Mouse (Mus musculus): ENCODE results near the gene Kdelr1. TPM values are rescaled to one million over a fixed set of nuclear protein-coding genes. Genes with fewer than 3 reads are reported as not detected.
"Not testable (repeated sequence)": the region's sequence is repeated elsewhere in the genome, so short reads cannot be mapped to it uniquely, and the experiment has no call there.

Kdelr1 gene
- polyA plus RNA-seq, 1 experiment from 2014 or later = 73.7 TPM

DNA sequence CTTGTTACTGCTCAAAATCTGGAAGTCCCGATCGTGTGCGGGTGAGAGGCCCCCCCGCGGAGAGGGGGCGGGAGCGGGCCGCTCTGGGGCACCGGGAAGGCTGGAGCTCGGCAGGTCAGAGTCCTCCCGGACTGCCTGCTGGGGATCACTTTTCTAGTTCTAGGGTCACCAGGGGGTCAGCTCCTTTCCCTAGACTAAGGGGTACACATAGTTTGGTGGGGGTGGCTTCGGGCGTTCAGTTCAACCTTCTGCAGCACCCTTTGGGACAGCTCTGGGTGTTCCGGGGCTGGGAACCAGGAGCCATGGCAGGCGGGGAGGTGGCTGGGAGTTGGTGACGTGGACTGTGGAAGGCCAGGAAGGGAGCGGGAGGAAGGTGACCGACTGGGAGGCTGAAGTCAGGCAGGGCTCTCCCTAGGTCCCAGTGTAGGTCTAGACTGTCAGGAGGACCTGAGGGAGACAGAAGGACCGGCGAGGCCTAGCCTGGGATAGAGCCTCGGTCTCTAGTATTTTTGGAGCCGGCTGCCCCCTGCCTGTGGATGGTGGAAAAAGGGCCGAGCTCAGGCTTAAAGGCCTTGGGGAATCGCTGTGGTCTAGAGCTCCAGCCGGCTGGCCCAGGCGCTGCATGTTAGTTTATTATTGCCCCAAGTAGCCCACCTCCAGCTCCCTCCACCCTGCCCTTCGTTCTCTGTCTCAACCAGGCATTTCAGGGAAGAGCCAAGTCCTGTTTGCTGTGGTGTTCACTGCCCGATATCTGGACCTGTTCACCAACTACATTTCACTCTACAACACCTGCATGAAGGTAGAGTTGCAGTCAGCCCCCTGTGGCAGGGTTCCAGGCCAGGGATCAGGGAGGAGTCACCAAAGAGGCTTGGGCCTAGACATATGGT is 732 bp downstream of the Kdelr1 start:
- Histone ChIP-seq H3K27me3 (peaks cover 39% of the 10 kb centered on the region), H3K9me3 (no peaks in the 10 kb centered on the region), H3K4me2 (replicated peaks) (peak overlapping the region; percentile 88), H3K27ac (peak overlapping the region; percentile 94), H3K4me3 (peak overlapping the region; percentile 87), H3K9ac (peak overlapping the region; percentile 98), H3K36me3 (peaks cover 42% of the 10 kb centered on the region), H3K4me1 (peaks cover 38% of the 10 kb centered on the region)
- ATAC-seq (ENCODE audit: low FRiP score, low read depth) = peak; percentile 46
- WGBS = 2% methylated on average over 28 of the region's 28 CpGs

- WGBS = 93% methylated on average over 7 of the region's 7 CpGs
- H3K9me3 ChIP-seq = peaks cover 5% of the 10 kb centered on the region; the same call in 1 of the 2 replicates
- H3K36me3 ChIP-seq = peaks cover 78% of the 10 kb centered on the region
- no peak overlapping the region for H3K27ac ChIP-seq
- H3K4me2 ChIP-seq (replicated peaks) = no peak overlapping the region
- H3K27me3 ChIP-seq = peaks cover 3% of the 10 kb centered on the region
- H3K9ac ChIP-seq = no peak overlapping the region
- H3K4me1 ChIP-seq = peaks cover 17% of the 10 kb centered on the region
- no peak overlapping the region for H3K4me3 ChIP-seq
- ATAC-seq (ENCODE audit: low FRiP score, low read depth) = no peak
These were observed 4.3 kb downstream of the Kdelr1 start for GRCm38 (mm10) chr7:45876895-45877294.

DNA sequence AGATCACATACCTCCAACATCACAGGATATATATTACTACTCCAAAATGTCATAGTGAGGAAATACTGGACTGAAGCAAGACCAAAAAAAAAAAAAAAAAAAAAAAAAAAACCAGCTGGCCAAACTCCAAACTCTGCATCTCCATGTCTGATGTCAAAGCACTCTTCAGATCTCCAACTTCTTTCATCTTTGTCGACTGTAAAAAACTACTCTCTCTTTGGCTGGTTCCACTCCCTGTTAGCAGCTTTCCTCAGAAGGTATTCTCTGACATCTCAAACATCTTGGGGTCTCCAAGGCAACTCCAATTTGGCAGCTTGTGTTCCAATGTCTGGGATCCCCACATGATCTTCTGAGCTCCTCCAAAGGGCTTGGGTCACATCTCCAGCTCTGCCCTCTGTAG is 5.7 kb downstream of the Kdelr1 start, which contains the start of gene Grin2d:
Gene Grin2d (minus strand): TSS at position 101 of the 400 bp plus-strand sequence.
- Histone ChIP-seq H3K36me3 (peaks cover 91% of the 10 kb centered on the region), H3K4me1 (peaks cover 17% of the 10 kb centered on the region)
- not testable (repeated sequence) for H3K9ac ChIP-seq; ATAC-seq (ENCODE audit: low FRiP score, low read depth); H3K27me3 ChIP-seq; H3K27ac ChIP-seq; H3K4me2 ChIP-seq (replicated peaks); H3K9me3 ChIP-seq; H3K4me3 ChIP-seq
- 96% methylated on average over 1 of the region's 1 CpGs for WGBS

- peaks cover 5% of the 10 kb centered on the region; the same call in 1 of the 2 replicates for H3K9me3 ChIP-seq
- no peak for ATAC-seq (ENCODE audit: low FRiP score, low read depth)
- H3K36me3 ChIP-seq = peaks cover 99% of the 10 kb centered on the region
- 95% methylated on average over 4 of the region's 4 CpGs for WGBS
- H3K27me3 ChIP-seq = no peaks in the 10 kb centered on the region
- H3K4me3 ChIP-seq = no peak overlapping the region
- no peak overlapping the region for H3K4me2 ChIP-seq (replicated peaks)
- no peak overlapping the region for H3K27ac ChIP-seq
- H3K4me1 ChIP-seq = no peaks in the 10 kb centered on the region
- no peak overlapping the region for H3K9ac ChIP-seq
These were observed 8.0 kb downstream of the Kdelr1 start for GRCm38 (mm10) chr7:45880531-45880930.

- Histone ChIP-seq H3K27ac (no peak overlapping the region), H3K27me3 (no peaks in the 10 kb centered on the region), H3K9ac (no peak overlapping the region), H3K4me3 (no peak overlapping the region), H3K4me2 (replicated peaks) (no peak overlapping the region), H3K4me1 (no peaks in the 10 kb centered on the region), H3K9me3 (peaks cover 5% of the 10 kb centered on the region; the same call in 1 of the 2 replicates), H3K36me3 (peaks cover 99% of the 10 kb centered on the region)
- 92% methylated on average over 2 of the region's 2 CpGs for WGBS
- no peak for ATAC-seq (ENCODE audit: low FRiP score, low read depth)
These were observed 8.4 kb downstream of the Kdelr1 start for GRCm38 (mm10) chr7:45881011-45881410.

GRCm38 (mm10) chr7:45887246-45887645 is 14.7 kb downstream of the Kdelr1 start:
- no peaks in the 10 kb centered on the region for H3K9me3 ChIP-seq
- no peak overlapping the region for H3K9ac ChIP-seq
- WGBS = 59% methylated on average over 3 of the region's 3 CpGs
- H3K27me3 ChIP-seq = no peaks in the 10 kb centered on the region
- no peaks in the 10 kb centered on the region for H3K4me1 ChIP-seq
- no peak overlapping the region for H3K27ac ChIP-seq
- H3K4me2 ChIP-seq (replicated peaks) = no peak overlapping the region
- no peak for ATAC-seq (ENCODE audit: low FRiP score, low read depth)
- H3K4me3 ChIP-seq = no peak overlapping the region
- H3K36me3 ChIP-seq = peaks cover 38% of the 10 kb centered on the region

DNA sequence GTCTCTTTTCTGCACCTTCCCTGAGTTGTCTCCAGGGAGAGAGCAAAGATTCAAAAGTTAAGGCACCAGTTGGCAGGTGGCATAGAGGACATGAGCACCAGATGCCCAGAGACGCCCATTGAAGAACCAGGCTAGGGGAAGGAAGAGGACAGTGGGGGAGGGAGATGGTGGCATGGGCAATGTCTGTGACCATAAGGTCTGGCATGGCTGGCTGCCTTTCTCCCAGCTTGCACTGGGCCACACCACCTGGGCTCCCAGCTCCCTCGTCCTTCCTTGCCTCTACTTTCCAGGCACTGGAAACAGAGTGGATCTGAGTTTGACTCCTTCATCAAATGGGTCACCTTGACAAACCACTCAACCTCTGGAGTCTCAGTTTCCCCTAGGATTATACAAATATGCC is 20.1 kb downstream of the Kdelr1 start:
- Histone ChIP-seq H3K4me1 (peaks cover 10% of the 10 kb centered on the region), H3K27me3 (no peaks in the 10 kb centered on the region), H3K9me3 (no peaks in the 10 kb centered on the region), H3K27ac (no peak overlapping the region), H3K4me2 (replicated peaks) (no peak overlapping the region), H3K9ac (no peak overlapping the region), H3K4me3 (no peak overlapping the region), H3K36me3 (no peaks in the 10 kb centered on the region)
- no peak for ATAC-seq (ENCODE audit: low FRiP score, low read depth)
- 86% methylated on average over 2 of the region's 2 CpGs for WGBS

- peak; percentile 4; the same call in 1 of the 2 replicates for ATAC-seq (ENCODE audit: low FRiP score, low read depth)
- Histone ChIP-seq H3K27ac (0 out of 2 replicates have a peak overlapping the region, but pooled peaks have one; percentile 33), H3K4me3 (peak overlapping the region; percentile 31), H3K27me3 (no peaks in the 10 kb centered on the region), H3K4me2 (replicated peaks) (peak overlapping the region; percentile 92), H3K9me3 (no peaks in the 10 kb centered on the region), H3K4me1 (peaks cover 14% of the 10 kb centered on the region), H3K9ac (no peak overlapping the region), H3K36me3 (no peaks in the 10 kb centered on the region; the same call in 1 of the 2 replicates)
- WGBS = 74% methylated on average over 6 of the region's 6 CpGs
These were observed 23.5 kb downstream of the Kdelr1 start for GRCm38 (mm10) chr7:45895931-45896516.

- Histone ChIP-seq H3K4me3 (peak within 1 kb of the TSS; percentile 59), H3K4me2 (replicated peaks) (peak within 1 kb of the TSS; percentile 92), H3K27me3 (no peaks in the 10 kb centered on the region), H3K4me1 (peaks cover 14% of the 10 kb centered on the region), H3K36me3 (no peaks in the 10 kb centered on the region; the same call in 1 of the 2 replicates), H3K9ac (peak within 1 kb of the TSS; percentile 79), H3K9me3 (no peaks in the 10 kb centered on the region), H3K27ac (peak within 1 kb of the TSS; percentile 82)
- under 1% methylated on average over 40 of the region's 40 CpGs for WGBS
- ATAC-seq (ENCODE audit: low FRiP score, low read depth) = peak; percentile 92
These were observed 24.1 kb downstream of the Kdelr1 start, which contains the start of the genes Syngr4 and Tmem143 for GRCm38 (mm10) chr7:45896517-45897257. Gene Syngr4 (minus strand): TSS chr7:45896714. Gene Tmem143 (plus strand): TSS chr7:45896941.

DNA sequence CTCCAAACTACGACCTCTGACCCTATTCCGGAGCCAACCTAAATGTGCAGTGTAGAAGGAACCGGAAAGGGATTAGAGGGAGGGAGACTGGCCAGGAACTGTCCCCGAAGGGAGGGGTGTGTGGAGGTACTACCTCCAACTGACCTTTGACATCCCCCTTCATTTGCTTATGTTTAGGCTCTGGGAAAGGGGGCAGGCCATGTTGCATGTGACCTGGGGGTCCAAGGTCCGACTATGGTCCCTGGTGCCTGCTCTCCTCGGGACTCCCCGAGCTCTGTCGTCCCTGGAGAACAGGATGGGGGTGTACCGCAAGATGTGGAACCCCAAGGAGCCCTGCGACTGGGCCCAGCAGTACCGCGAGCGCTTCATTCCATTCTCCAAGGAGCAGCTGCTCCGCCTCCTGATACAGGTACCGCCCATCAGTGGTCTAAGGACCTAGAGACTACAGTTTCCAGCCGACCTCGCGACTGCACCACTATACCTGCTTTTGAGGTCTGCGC is 24.7 kb downstream of the Kdelr1 start:
- peak overlapping the region; percentile 79 for H3K9ac ChIP-seq
- H3K4me1 ChIP-seq = peaks cover 14% of the 10 kb centered on the region
- 3% methylated on average over 19 of the region's 19 CpGs for WGBS
- H3K36me3 ChIP-seq = no peaks in the 10 kb centered on the region; the same call in 1 of the 2 replicates
- peak overlapping the region; percentile 92 for H3K4me2 ChIP-seq (replicated peaks)
- H3K4me3 ChIP-seq = peak overlapping the region; percentile 59
- peak; percentile 38 for ATAC-seq (ENCODE audit: low FRiP score, low read depth)
- H3K9me3 ChIP-seq = no peaks in the 10 kb centered on the region
- H3K27ac ChIP-seq = peak overlapping the region; percentile 82
- no peaks in the 10 kb centered on the region for H3K27me3 ChIP-seq

DNA sequence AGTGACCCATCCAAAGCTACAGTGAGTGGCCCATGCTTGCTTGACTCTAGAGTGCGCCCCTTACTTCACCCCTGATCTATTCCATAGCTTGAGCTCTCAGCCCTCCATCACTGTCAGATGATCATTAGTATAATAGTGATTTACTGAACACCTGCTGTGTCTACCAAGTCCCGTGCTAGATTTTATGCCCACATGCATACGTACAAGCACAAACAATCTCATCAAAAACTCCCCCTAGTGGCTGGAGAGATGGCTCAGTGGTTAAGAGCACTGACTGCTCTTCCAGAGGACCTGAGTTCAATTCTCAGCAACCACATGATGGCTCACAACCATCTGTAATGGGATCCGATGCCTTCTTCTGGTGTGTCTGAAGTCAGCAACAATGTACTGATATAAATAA is 25.6 kb downstream of the Kdelr1 start:
- H3K9ac ChIP-seq = peak overlapping the region; percentile 79; the same call in 1 of the 2 replicates
- ATAC-seq (ENCODE audit: low FRiP score, low read depth); H3K27me3 ChIP-seq; H3K9me3 ChIP-seq; H3K36me3 ChIP-seq: not testable (repeated sequence)
- WGBS = 52% methylated on average over 4 of the region's 4 CpGs
- H3K4me2 ChIP-seq (replicated peaks) = peak overlapping the region; percentile 92
- H3K4me1 ChIP-seq = peaks cover 14% of the 10 kb centered on the region
- peak overlapping the region; percentile 59; the same call in 1 of the 2 replicates for H3K4me3 ChIP-seq
- H3K27ac ChIP-seq = peak overlapping the region; percentile 82; the same call in 1 of the 2 replicates
